Mouse (Mus musculus): ENCODE measurements around the gene Gm44503. TPM values are rescaled to one million over a fixed set of nuclear protein-coding genes. Genes with fewer than 3 reads are reported as not detected.

Gm44503 gene
- not detected in 2 replicates for polyA plus RNA-seq (2015; fragmentation: Nextera tagmentation; extraction: Ambion mirVana)

DNA sequence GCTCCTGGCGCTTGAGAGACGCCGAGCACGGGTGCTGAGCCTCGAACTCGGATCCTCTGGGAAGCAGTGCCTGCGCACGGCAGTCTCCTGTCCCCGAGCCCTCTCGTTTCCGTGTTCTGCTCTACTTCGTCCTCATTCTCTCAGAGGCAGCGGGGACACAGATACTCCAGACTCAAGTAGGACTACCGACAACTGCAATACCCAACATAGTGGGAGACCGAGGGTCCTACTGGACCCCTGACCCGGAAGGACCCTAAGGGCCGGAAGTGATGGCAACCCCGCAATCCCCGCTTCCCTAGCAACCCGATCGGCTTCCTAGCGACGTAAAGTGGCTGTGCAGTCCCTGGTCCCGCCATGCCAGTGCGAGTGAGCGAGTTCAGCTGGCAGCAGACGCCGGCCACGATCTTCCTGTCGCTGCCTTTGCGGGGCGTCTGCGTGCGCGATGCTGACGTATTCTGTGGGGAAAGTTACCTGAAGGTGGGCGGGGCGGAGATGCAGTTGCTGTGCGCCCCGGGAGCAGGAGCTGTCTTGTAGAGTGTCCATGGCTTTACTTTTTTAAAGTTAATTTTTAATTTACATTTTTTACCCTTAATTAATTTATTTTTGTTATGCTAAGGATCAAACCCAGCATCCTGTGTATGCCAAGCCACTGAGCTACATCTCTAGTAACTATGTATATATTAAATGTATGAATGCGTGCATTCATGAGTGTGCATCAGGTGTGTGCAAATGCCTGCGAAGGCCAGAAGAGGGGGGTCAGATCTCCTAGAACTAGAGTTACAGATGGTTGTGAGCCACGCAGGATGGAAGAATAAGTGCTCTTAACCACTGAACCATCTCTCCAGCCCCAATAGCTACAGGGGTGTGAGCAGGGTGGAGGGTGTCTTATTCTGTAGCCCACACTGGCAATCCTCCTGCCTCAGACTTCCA lies at the start of gene Gm44503, which contains the start of gene Dyx1c1:
Gene Gm44503, plus strand, starts transcription at position 332 of the 930 bp plus-strand sequence.
Gene Dyx1c1, plus strand, starts transcription at position 265 of the 930 bp plus-strand sequence.
- WGBS: 2% methylated on average over 43 of the region's 43 CpGs
- H3K4me1 ChIP-seq: peaks cover 9% of the 10 kb centered on the region
- no peaks in the 10 kb centered on the region for H3K36me3 ChIP-seq
- H3K27ac ChIP-seq: no peak within 1 kb of the TSS; the same call in none of the 2 replicates
- H3K27me3 ChIP-seq: no peaks in the 10 kb centered on the region
- peak; percentile 92 for ATAC-seq (ENCODE audit: low FRiP score, low read depth)
- H3K4me2 ChIP-seq (replicated peaks): peak within 1 kb of the TSS; percentile 67
- peak within 1 kb of the TSS; percentile 68 for H3K4me3 ChIP-seq
- H3K9ac ChIP-seq: peak within 1 kb of the TSS; percentile 72
- no peaks in the 10 kb centered on the region for H3K9me3 ChIP-seq

DNA sequence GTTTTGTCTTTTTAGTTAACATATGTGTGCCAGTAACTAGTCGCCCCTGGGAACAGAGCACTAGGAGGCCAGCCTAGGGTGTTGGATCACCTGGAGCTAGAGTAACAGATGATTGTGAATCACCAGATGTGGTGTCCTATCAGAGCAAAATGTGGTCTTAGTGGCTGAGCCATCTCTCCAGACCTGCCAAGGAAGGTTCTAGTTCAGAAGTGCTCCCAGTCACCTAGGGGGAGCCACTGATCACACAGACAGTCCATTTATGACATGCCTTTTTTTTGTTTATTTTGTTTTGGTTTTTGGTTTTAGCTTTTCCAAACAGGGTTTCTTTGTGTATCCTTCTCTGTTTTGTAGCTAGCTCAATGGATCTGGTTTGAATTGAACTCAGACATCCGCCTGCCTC lies 47.3 kb upstream of the Gm44503 start:
- peaks cover 2% of the 10 kb centered on the region; the same call in 1 of the 2 replicates for H3K36me3 ChIP-seq
- H3K4me2 ChIP-seq (replicated peaks): no peak overlapping the region
- H3K4me3 ChIP-seq: no peak overlapping the region
- H3K27me3 ChIP-seq: no peaks in the 10 kb centered on the region
- peaks cover 8% of the 10 kb centered on the region for H3K4me1 ChIP-seq
- no peak overlapping the region for H3K27ac ChIP-seq
- no peak for ATAC-seq (ENCODE audit: low FRiP score, low read depth)
- H3K9ac ChIP-seq: no peak overlapping the region
- H3K9me3 ChIP-seq: no peaks in the 10 kb centered on the region
- WGBS: 90% methylated on average over 2 of the region's 2 CpGs

GRCm38 (mm10) chr9:72913551-72913950 lies 45.1 kb upstream of the Gm44503 start:
- Histone ChIP-seq H3K4me1 (no peaks in the 10 kb centered on the region), H3K27ac (no peak overlapping the region), H3K9ac (no peak overlapping the region), H3K4me2 (replicated peaks) (no peak overlapping the region), H3K9me3 (no peaks in the 10 kb centered on the region), H3K27me3 (no peaks in the 10 kb centered on the region), H3K4me3 (no peak overlapping the region), H3K36me3 (no peaks in the 10 kb centered on the region)
- WGBS: 77% methylated on average over 6 of the region's 6 CpGs
- no peak for ATAC-seq (ENCODE audit: low FRiP score, low read depth)

DNA sequence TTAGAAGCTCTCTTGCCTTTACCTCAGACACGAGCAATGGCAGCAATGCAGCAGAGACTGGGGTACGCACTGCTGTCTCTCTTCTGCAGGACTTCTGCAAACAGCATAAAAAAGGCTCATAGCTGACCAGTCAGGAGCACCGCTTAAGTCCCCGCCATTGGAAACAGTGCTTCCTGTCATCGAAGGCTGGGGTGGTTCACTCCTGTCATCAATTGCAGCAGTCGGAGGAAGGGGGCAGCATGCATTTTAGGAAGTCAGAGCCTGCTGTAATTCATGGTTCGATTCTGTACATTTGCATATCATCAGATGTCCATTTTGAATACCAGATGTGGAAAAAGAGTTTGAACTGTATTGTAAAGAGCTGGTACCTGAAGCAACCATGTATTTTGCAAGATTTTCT lies 42.9 kb upstream of the Gm44503 start:
- no peaks in the 10 kb centered on the region for H3K4me1 ChIP-seq
- no peaks in the 10 kb centered on the region for H3K27me3 ChIP-seq
- H3K27ac ChIP-seq: no peak overlapping the region
- no peak overlapping the region for H3K4me2 ChIP-seq (replicated peaks)
- no peaks in the 10 kb centered on the region for H3K9me3 ChIP-seq
- no peak overlapping the region for H3K4me3 ChIP-seq
- H3K9ac ChIP-seq: no peak overlapping the region
- no peak for ATAC-seq (ENCODE audit: low FRiP score, low read depth)
- H3K36me3 ChIP-seq: no peaks in the 10 kb centered on the region
- WGBS: 71% methylated on average over 7 of the region's 7 CpGs

DNA sequence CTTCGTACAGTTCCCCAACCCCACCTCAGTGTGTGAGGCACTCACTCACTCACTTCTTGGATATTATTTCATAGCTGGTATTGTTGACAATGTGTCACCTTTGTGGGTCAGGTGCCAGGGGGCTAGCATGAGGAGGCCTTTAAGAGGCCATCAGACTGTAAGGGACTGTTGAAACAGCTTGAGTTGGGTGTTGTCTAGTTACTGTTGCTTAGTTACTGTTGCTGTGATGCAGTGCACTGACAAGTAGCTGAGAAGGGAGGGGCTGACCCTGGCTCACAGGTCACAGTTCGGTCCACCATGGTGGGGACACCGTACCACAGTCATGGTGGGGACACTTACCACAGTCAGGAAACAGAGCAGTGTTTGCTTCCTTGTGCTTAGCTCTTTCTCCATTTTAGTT lies 35.6 kb upstream of the Gm44503 start:
- Histone ChIP-seq H3K4me3 (no peak overlapping the region), H3K4me2 (replicated peaks) (no peak overlapping the region), H3K9ac (no peak overlapping the region), H3K4me1 (peaks cover 15% of the 10 kb centered on the region), H3K27ac (no peak overlapping the region), H3K9me3 (no peaks in the 10 kb centered on the region), H3K27me3 (no peaks in the 10 kb centered on the region), H3K36me3 (no peaks in the 10 kb centered on the region)
- no peak for ATAC-seq (ENCODE audit: low FRiP score, low read depth)
- WGBS: 94% methylated on average over 3 of the region's 3 CpGs

- H3K9ac ChIP-seq: peak within 1 kb of the TSS; percentile 97
- H3K4me2 ChIP-seq (replicated peaks): peak within 1 kb of the TSS; percentile 84
- peaks cover 18% of the 10 kb centered on the region for H3K4me1 ChIP-seq
- H3K27me3 ChIP-seq: no peaks in the 10 kb centered on the region
- WGBS: under 1% methylated on average over 82 of the region's 108 CpGs
- peak within 1 kb of the TSS; percentile 94 for H3K27ac ChIP-seq
- peak; percentile 83 for ATAC-seq (ENCODE audit: low FRiP score, low read depth)
- no peaks in the 10 kb centered on the region for H3K9me3 ChIP-seq
- H3K36me3 ChIP-seq: peaks cover 10% of the 10 kb centered on the region
- H3K4me3 ChIP-seq: peak within 1 kb of the TSS; percentile 81
Observed at GRCm38 (mm10) chr9:72925021-72925934, 33.4 kb upstream of the Gm44503 start, which contains the start of gene Pygo1. Gene Pygo1, plus strand, starts transcription at chr9:72925645.

- WGBS: 1% methylated on average over 20 of the region's 20 CpGs
- Histone ChIP-seq H3K4me1 (peaks cover 18% of the 10 kb centered on the region), H3K4me2 (replicated peaks) (peak overlapping the region; percentile 84), H3K27ac (peak overlapping the region; percentile 94), H3K4me3 (peak overlapping the region; percentile 81), H3K9ac (peak overlapping the region; percentile 97), H3K27me3 (no peaks in the 10 kb centered on the region), H3K9me3 (no peaks in the 10 kb centered on the region), H3K36me3 (peaks cover 10% of the 10 kb centered on the region)
- peak; percentile 62 for ATAC-seq (ENCODE audit: low FRiP score, low read depth)
Observed at GRCm38 (mm10) chr9:72925935-72926258, 32.8 kb upstream of the Gm44503 start.

DNA sequence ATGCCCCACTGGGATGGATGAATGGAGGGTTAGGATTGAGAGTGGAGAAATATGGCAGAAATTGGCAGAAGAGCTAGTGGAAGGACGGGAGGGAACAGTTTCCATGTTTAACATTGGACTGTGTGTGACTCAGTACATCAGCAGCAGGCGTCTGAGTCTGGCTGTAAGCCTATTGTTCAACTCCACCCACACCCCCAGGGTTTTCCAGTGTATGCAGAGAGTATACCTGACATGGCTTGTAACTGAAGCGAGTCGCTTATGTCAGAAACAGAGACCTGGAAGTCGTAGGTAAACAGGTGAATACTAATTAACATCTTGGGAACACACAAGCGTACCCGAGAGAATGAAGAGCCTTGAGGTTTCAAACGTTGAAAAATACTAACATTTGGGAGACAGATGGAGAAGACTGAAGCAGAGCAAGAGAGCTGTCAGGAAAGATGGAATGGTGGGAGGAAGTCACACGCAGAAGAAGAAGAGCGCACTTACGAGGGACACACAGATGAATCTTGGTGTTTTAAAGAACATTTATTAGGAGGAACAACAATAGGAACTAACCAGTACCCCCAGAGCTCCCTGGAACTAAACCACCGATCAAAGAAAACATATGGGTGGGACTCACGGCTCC lies 27.4 kb upstream of the Gm44503 start:
- H3K36me3 ChIP-seq: peaks cover 47% of the 10 kb centered on the region
- H3K9me3 ChIP-seq: no peaks in the 10 kb centered on the region; the same call in 1 of the 2 replicates
- H3K4me2 ChIP-seq (replicated peaks): no peak overlapping the region
- peaks cover 17% of the 10 kb centered on the region for H3K4me1 ChIP-seq
- H3K27me3 ChIP-seq: no peaks in the 10 kb centered on the region
- no peak for ATAC-seq (ENCODE audit: low FRiP score, low read depth)
- no peak overlapping the region for H3K27ac ChIP-seq
- no peak overlapping the region for H3K4me3 ChIP-seq
- H3K9ac ChIP-seq: no peak overlapping the region
- 78% methylated on average over 13 of the region's 13 CpGs for WGBS

DNA sequence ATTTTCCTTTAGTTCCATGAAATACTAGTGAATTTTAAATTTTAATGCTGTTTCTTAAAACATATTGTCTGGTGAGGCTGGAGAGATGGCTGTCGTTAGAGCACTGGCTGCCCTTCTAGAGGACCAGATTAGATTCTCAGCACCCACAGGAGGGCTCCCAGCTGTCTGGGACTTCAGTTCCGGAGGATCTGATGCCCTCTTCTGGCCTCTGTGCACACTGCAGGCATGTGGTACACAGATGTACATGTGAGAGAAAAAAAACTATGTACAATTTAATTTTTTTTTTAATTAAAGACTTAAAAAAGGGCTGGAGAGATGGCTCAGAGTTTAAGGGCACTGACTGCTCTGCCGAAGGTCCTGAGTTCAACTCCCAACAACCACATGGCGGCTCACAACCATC lies 23.3 kb upstream of the Gm44503 start:
- ATAC-seq (ENCODE audit: low FRiP score, low read depth): no peak
- Histone ChIP-seq H3K36me3 (peaks cover 43% of the 10 kb centered on the region), H3K4me2 (replicated peaks) (no peak overlapping the region), H3K9ac (no peak overlapping the region), H3K9me3 (no peaks in the 10 kb centered on the region; the same call in 1 of the 2 replicates), H3K27me3 (no peaks in the 10 kb centered on the region), H3K4me3 (no peak overlapping the region), H3K27ac (no peak overlapping the region), H3K4me1 (no peaks in the 10 kb centered on the region)
- WGBS: 88% methylated on average over 4 of the region's 4 CpGs

- Histone ChIP-seq H3K4me1 (no peaks in the 10 kb centered on the region), H3K9me3 (no peaks in the 10 kb centered on the region; the same call in 1 of the 2 replicates), H3K27me3 (no peaks in the 10 kb centered on the region), H3K27ac (no peak overlapping the region), H3K4me3 (no peak overlapping the region), H3K4me2 (replicated peaks) (no peak overlapping the region), H3K9ac (no peak overlapping the region), H3K36me3 (peaks cover 44% of the 10 kb centered on the region)
- 78% methylated on average over 2 of the region's 2 CpGs for WGBS
- no peak for ATAC-seq (ENCODE audit: low FRiP score, low read depth)
Observed at GRCm38 (mm10) chr9:72936301-72936700, 22.4 kb upstream of the Gm44503 start.

DNA sequence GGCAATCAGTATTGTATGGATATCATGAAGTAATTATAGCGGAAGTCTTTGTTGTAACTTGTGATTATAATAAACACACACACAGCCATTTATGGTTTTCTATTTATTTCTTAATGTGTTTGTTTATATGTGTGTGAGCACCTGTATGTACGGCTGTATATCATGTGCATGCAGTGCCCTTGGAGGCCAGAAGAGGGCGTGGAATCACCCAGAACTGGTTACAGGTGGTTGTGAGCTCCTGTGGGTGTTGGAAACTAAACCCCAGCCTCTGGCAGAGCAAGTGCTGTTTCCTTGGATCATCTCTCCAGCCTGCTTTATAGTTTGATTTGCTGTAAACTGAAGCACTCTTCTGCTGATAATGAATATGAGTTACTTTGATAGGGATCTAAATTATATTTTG lies 15.2 kb upstream of the Gm44503 start:
- Histone ChIP-seq H3K36me3 (peaks cover 52% of the 10 kb centered on the region), H3K27ac (no peak overlapping the region), H3K9me3 (peaks cover 9% of the 10 kb centered on the region; the same call in 1 of the 2 replicates), H3K4me3 (no peak overlapping the region), H3K4me1 (no peaks in the 10 kb centered on the region), H3K27me3 (no peaks in the 10 kb centered on the region), H3K9ac (no peak overlapping the region), H3K4me2 (replicated peaks) (no peak overlapping the region)
- no peak for ATAC-seq (ENCODE audit: low FRiP score, low read depth)
- 59% methylated on average over 3 of the region's 3 CpGs for WGBS
